Mouse (Mus musculus): ENCODE data around the gene Zmynd15. TPM values are rescaled to one million over a fixed set of nuclear protein-coding genes. Genes with fewer than 3 reads are reported as not detected.
A peak's percentile ranks its signal among the peaks of the same experiment; 100 is the strongest.
"Not testable (repeated sequence)": the region's sequence is repeated elsewhere in the genome, so short reads cannot be mapped to it uniquely, and the experiment has no call there.

Gene Zmynd15
- polyA plus RNA-seq, 1 experiment from 2014 or later, result 0.28 TPM

GRCm38 (mm10) chr11:70465824-70466223 is 6.6 kb downstream of the Zmynd15 start:
- TF ChIP-seq CTCF (IDR thresholded peaks at IDR 0.05; ENCODE audit: low read depth), result no peak
- WGBS, result 3% methylated on average over 23 of the region's 23 CpGs
- no peak overlapping the region for H3K27ac ChIP-seq (ENCODE audit: low read depth)
- DNase-seq (peak; percentile 84), ATAC-seq (ENCODE audit: insufficient read depth) (peak; percentile 56)
- no peaks in the 10 kb centered on the region for H3K36me3 ChIP-seq (ENCODE audit: insufficient read depth)
- peaks cover 9% of the 10 kb centered on the region; the same call in 1 of the 2 replicates for H3K27me3 ChIP-seq (ENCODE audit: insufficient read depth, low read length)
- H3K4me1 ChIP-seq (ENCODE audit: insufficient read depth), result 0 out of 2 replicates have a peak, but pooled peaks cover 6% of the 10 kb centered on the region
- H3K9ac ChIP-seq, result peak overlapping the region; percentile 31; the same call in 1 of the 2 replicates
- no peaks in the 10 kb centered on the region for H3K9me3 ChIP-seq (ENCODE audit: low read depth, low read length)
- peak overlapping the region; percentile 57 for H3K4me2 ChIP-seq
- peak overlapping the region; percentile 26 for H3K4me3 ChIP-seq (ENCODE audit: low read depth, low read length)

DNA sequence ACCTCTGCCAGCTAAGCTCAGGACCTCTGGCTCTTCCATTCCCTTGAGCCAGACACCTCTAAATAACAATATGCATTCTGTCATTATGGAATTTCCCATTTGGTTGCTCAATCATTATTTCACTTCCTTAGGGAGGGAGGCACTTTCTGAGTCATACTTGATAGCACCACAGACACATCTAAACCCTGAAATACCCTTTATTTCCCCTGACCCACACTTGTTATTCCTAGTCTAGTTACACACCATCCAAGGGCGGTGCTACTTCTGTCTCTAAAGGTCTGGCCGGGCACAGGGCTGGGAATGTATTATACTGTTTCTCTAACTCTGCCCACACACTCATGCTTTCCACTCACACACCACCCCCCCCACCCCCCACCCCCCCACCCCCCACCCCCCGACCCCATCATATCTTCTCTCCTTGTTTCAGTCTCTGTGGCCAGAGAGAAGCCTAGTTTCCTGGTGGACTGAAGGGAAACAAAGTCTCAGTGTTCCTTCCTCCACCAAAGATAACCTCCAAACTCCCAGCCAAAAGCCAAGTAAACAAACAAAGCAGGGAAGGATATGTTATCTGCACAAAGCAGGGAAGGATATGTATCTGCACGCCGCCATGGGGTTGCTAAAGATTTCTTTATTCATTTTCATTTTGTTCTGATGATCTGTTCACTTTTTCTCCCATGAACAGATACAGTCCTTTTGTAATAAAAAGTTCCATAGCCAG is 8.8 kb downstream of the Zmynd15 start:
- ATAC-seq (ENCODE audit: insufficient read depth) (no peak), DNase-seq (no peak)
- H3K36me3 ChIP-seq (ENCODE audit: insufficient read depth), result no peaks in the 10 kb centered on the region
- WGBS, result 62% methylated on average over 5 of the region's 5 CpGs
- H3K27me3 ChIP-seq (ENCODE audit: insufficient read depth, low read length), result peaks cover 9% of the 10 kb centered on the region; the same call in 1 of the 2 replicates
- TF ChIP-seq CTCF (IDR thresholded peaks at IDR 0.05; ENCODE audit: low read depth), result no peak
- H3K9ac ChIP-seq, result no peak overlapping the region
- H3K9me3 ChIP-seq (ENCODE audit: low read depth, low read length), result no peaks in the 10 kb centered on the region
- H3K4me1 ChIP-seq (ENCODE audit: insufficient read depth), result 0 out of 2 replicates have a peak, but pooled peaks cover 6% of the 10 kb centered on the region
- H3K4me2 ChIP-seq, result no peak overlapping the region
- H3K4me3 ChIP-seq (ENCODE audit: low read depth, low read length), result no peak overlapping the region
- H3K27ac ChIP-seq (ENCODE audit: low read depth), result peak overlapping the region; percentile 54

DNA sequence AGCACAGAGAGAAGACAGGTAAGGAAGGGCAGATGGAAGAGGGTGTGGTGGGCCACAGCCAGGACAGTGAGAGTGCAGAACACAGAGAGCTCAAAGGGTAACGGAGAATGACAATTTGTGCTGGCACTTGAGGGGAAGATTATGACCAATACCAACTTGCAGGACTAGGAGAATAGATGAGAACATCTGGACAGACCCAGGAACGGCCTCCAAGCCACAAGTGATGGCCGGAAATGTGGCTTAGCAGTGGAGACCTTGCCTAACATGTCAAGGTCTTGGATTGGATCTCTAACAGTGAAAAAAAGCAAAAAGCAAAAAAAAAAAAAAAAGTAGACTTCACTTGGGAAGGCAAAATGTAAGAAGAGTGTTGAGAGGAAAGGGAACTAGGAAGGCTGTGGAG is 10.5 kb downstream of the Zmynd15 start:
- ATAC-seq (ENCODE audit: insufficient read depth) (no peak), DNase-seq (no peak)
- H3K9ac ChIP-seq, result no peak overlapping the region
- H3K9me3 ChIP-seq (ENCODE audit: low read depth, low read length), result no peaks in the 10 kb centered on the region
- H3K4me1 ChIP-seq (ENCODE audit: insufficient read depth), result 0 out of 2 replicates have a peak, but pooled peaks cover 4% of the 10 kb centered on the region
- H3K4me2 ChIP-seq, result no peak overlapping the region
- TF ChIP-seq CTCF (IDR thresholded peaks at IDR 0.05; ENCODE audit: low read depth), result no peak
- H3K4me3 ChIP-seq (ENCODE audit: low read depth, low read length), result no peak overlapping the region
- H3K36me3 ChIP-seq (ENCODE audit: insufficient read depth), result no peaks in the 10 kb centered on the region
- H3K27me3 ChIP-seq (ENCODE audit: insufficient read depth, low read length), result no peaks in the 10 kb centered on the region
- no peak overlapping the region for H3K27ac ChIP-seq (ENCODE audit: low read depth)
- WGBS, result 93% methylated on average over 3 of the region's 3 CpGs

DNA sequence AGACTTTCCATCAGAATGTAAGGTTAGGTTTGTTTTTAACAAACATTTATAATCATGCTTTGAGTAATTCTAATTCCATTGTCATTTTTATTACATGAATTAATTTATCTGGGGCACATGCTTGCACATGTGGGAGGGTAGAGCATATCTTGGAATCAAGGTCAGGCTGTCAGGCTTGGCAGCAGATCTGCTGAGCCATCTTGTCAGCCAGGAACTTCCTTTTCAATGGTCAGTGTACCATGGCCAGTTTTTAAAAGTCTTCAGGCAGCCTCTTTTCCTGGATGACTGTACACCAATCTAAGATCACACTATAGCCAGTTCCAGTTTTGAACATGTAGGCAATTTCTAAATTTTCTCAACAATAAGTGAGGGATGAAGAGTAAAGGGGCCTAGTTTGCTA is 13.5 kb downstream of the Zmynd15 start:
- Histone ChIP-seq H3K9me3 (ENCODE audit: low read depth, low read length) (no peaks in the 10 kb centered on the region), H3K27ac (ENCODE audit: low read depth) (no peak overlapping the region), H3K9ac (no peak overlapping the region), H3K4me2 (no peak overlapping the region), H3K27me3 (ENCODE audit: insufficient read depth, low read length) (no peaks in the 10 kb centered on the region), H3K4me1 (ENCODE audit: insufficient read depth) (no peaks in the 10 kb centered on the region), H3K36me3 (ENCODE audit: insufficient read depth) (no peaks in the 10 kb centered on the region), H3K4me3 (ENCODE audit: low read depth, low read length) (no peak overlapping the region)
- no peak for TF ChIP-seq CTCF (IDR thresholded peaks at IDR 0.05; ENCODE audit: low read depth)
- ATAC-seq (ENCODE audit: insufficient read depth) (no peak), DNase-seq (no peak)

- not testable (repeated sequence) for ATAC-seq (ENCODE audit: insufficient read depth); H3K4me1 ChIP-seq (ENCODE audit: insufficient read depth); H3K36me3 ChIP-seq (ENCODE audit: insufficient read depth); DNase-seq; H3K4me2 ChIP-seq; H3K27me3 ChIP-seq (ENCODE audit: insufficient read depth, low read length); H3K9me3 ChIP-seq (ENCODE audit: low read depth, low read length); H3K9ac ChIP-seq; H3K27ac ChIP-seq (ENCODE audit: low read depth); H3K4me3 ChIP-seq (ENCODE audit: low read depth, low read length)
- 87% methylated on average over 5 of the region's 5 CpGs for WGBS
Observed at GRCm38 (mm10) chr11:70473291-70473690, 14.1 kb downstream of the Zmynd15 start.

- TF ChIP-seq CTCF (IDR thresholded peaks at IDR 0.05; ENCODE audit: low read depth), result no peak
- ATAC-seq (ENCODE audit: insufficient read depth), result no peak
- Histone ChIP-seq H3K4me3 (ENCODE audit: low read depth, low read length) (no peak overlapping the region), H3K36me3 (ENCODE audit: insufficient read depth) (no peaks in the 10 kb centered on the region), H3K4me2 (no peak overlapping the region), H3K9me3 (ENCODE audit: low read depth, low read length) (no peaks in the 10 kb centered on the region), H3K27me3 (ENCODE audit: insufficient read depth, low read length) (no peaks in the 10 kb centered on the region), H3K4me1 (ENCODE audit: insufficient read depth) (no peaks in the 10 kb centered on the region), H3K9ac (no peak overlapping the region), H3K27ac (ENCODE audit: low read depth) (no peak overlapping the region)
- no peak for DNase-seq
- WGBS, result 46% methylated on average over 12 of the region's 12 CpGs
Observed at GRCm38 (mm10) chr11:70474872-70475534, 15.8 kb downstream of the Zmynd15 start.

DNA sequence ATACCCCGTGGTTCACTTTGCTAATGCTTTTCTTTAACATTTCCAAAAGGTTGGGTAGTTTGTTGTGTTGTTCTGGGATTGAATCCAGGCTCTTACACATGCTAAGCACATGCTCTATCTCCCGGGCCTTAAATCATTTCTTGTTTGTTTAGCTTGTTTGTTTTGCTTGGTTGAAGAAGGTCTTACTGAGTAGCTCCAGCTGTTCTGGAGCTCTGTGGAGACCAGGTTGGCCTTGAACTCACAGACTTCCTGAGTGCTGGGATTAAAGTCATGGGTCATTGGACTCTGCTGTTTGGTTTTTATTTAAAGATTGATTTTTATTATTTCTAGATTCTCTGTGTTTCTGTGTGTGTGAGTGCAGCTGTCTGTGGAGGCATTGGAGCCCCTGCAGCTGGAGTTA is 26.3 kb downstream of the Zmynd15 start:
- 19% methylated on average over 2 of the region's 2 CpGs for WGBS
- H3K4me3 ChIP-seq (ENCODE audit: low read depth, low read length), result no peak overlapping the region
- no peak for TF ChIP-seq CTCF (IDR thresholded peaks at IDR 0.05; ENCODE audit: low read depth)
- DNase-seq (peak; percentile 37), ATAC-seq (ENCODE audit: insufficient read depth) (no peak)
- H3K27ac ChIP-seq (ENCODE audit: low read depth), result no peak overlapping the region
- no peaks in the 10 kb centered on the region for H3K9me3 ChIP-seq (ENCODE audit: low read depth, low read length)
- H3K9ac ChIP-seq, result no peak overlapping the region
- no peaks in the 10 kb centered on the region for H3K4me1 ChIP-seq (ENCODE audit: insufficient read depth)
- no peaks in the 10 kb centered on the region for H3K36me3 ChIP-seq (ENCODE audit: insufficient read depth)
- H3K27me3 ChIP-seq (ENCODE audit: insufficient read depth, low read length), result no peaks in the 10 kb centered on the region
- H3K4me2 ChIP-seq, result no peak overlapping the region
